Mouse (Mus musculus) heart, postnatal 4 days (tissue): ENCODE measurements around the gene Sim2. TPM values are rescaled to one million over a fixed set of nuclear protein-coding genes. Genes with fewer than 3 reads are reported as not detected.

Source experiments
- DNase-seq: peaks from one replicate; pipeline ENCODE4 v3.0.0; 2021
- total RNA-seq, 2 experiments: library from RNA; stranded (reverse); gene quantifications; 2 replicates each; pipeline ENCODE4 v1.2.3; 2021

The Sim2 gene
- total RNA-seq, 2 experiments from 2014 or later: not detected

DNA sequence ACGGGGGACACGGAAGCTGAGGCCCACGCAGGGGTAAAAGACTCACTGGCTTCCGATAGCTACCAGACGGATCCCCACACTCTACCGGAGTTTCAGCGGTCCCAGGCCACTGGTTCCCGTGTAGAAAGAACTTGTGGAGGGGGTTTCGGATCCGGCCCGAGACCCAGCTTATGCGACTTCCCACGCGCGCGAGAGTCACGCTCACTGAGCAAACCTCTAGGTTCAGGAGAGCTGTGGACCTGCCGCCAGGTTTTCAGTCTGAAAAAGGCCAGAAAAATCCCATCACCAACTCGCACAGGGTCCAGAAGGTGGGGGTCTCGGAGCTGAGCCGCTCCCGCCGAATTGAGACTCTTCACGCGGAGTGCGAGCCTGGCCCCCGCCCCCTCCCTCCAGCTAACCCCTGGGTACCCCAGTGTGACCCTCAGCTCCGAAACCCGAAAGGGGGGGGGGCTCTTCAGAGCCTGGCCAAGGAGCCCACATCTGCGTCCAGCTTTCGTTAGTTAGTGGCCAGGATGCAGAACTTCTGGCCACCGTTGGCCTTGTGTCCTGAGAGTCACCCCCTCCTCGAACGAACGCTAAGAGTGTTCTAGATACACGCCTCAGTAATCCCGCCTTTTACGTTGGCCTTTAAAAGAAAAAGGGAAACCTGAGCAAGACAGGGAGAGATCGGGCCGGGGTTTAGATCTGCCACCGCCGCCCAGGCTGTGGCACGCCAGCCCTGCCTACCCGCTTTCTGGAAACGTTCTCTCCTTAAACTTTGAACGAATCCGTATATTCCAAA is 5.5 kb upstream of the Sim2 start:
- no peak for DNase-seq

DNA sequence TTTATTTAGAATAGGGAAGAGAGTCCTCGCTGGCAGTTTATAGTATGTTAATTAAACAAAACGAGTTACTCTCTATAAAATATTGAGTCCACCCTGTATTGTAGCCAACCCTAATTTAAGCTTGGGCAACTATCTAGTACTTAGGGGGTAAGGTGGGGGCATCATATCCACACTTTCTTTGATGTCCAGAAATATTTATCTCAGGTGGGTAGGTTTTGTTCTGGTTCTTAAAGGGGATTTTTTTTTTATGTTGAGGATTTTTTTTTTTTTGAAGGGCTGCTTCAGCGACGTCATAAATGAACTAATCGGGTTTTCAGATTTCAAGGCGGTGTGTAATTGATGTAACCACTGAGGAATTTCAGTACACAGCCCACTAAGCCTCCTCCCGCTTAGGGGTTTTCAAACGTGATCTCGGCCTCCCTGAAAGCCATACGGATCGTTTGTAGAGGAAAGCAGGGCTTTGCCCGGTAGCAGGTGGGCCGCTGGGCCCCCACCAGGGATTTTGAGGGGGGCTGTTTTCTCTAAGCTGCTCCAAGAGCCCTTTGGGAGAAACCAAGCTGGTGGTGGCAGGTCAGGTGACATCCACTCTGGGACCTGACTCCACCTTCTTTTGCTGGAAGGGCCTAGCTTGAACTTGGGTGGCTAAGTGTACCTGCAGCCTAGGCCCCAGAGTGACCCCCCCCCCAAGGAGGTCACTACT is 4.7 kb upstream of the Sim2 start:
- no peak for DNase-seq

DNA sequence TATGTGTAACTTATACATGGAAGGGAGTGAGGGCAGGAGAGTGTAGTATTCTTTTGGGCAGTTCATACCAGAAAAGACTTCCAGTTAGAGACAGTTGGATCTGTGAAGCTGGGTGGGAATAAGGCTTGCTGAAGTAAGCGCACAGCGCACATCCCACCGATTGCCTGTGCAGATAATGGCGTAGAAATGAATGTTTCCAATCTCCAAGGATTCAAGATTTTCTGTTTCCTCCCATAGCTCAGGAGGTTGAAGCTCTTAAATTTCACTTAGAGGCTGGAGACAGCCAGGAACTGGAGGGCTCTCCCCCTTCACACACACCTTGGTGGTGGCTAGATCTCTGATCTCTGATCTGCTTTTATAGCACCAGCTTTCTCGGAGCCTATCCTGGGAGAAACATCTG is 3.1 kb upstream of the Sim2 start:
- no peak for DNase-seq

DNA sequence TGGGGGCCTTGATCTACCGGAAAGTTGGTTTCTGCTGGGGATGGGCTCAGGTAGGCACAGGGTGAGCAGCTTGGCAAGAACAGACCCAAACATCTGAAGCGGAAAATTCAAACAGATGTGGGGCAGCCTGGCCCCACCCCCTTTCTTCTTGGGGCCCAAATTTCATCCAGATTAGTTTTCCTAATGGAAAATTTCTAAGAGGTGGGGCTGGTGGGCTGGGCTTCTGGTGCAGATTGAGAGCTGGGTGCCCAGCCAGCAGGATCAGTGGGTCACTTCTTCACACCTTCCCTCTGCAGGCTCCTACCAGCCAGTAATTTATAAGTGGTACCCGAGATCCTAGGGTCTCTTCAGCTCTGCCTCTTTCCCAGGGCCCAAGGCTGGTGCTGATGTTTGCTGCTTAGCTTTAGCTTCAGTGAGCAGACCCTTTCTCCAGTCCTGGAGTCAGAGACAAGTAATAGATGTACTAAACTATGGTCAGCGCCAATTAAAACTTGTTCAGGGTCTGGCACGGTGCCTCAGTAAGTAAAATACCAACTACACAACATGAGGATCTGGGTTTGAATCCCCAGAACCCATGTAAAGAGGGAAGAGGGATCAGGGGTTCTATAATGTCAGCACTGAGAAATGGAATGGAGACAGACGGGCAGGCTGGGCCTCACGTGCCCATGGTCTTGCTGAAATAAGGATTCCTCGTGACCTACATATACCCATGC is 2.6 kb upstream of the Sim2 start:
- DNase-seq: no peak

DNA sequence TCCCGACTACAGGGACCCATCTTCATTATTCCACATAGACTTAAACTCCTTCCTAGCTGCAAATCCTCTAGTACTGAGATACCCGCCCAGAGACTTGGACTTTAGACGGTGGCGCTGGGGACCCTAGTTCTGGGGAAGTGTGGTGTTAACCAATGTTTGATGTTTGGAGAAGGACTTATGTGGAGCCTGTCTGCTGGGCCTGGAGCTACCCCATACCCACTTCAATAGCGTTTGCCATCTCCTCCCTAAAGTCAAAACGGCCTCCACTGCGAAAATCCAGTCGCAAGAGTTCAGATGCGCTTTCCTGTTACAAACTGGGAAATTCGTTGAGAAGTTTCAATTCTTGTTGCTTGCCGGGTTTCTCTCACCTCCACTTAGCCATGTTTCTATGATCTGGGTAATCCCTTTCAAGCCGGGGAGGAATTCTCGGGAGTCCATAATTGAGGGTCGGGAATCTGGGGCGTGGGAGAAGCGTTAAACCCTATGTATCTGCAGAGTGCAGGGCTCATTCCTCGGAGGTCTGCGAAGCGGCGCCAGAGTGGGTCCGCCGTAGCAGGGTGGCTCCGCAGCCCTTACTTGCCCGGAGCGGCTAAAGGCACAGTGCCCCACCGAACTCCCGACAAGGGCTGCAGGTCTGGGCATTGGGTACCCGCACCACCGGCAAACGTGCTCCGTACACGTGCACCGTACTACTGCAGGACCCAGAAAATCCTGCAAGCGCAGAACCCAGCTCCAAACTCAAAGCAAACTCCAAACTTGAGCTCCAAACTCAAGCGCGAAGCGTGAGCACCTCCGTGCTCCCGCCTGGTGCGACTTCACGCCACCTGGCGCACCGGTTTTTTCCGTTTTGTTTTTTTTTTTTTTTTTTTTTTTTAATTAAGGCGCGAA is 1.5 kb upstream of the Sim2 start:
- no peak for DNase-seq

DNA sequence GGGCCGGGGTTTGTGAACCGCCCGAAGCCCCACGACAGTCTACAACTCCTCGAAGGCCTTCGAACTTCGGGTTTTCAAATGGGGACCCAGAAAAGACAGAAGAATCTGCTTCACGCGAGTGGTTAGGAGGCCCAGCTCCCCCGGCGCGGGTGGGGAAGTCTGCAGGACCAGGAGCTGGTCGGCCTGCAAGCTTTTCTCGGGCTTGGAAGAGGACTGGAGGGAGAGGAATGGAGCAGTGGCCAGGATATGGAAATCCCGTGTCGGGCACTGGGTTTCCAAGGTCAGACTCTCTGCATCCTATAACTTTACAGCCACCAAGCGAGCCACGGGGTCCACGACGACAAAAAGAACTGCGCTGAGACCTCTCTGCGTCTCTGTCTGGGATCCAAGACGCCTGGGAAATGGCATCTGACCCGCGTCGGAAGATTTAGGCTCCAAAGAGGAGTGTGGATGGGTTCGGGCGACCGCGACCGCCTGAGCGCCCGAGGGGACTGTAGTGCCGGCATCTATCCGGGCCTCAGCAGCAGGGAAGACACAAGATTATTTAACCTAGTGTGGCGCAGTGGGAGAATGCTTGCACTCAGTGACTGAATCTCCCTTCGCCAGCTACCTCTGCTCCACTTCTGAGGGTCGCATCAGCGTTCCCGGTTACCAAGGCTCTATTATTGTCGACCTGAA is 744 bp upstream of the Sim2 start:
- DNase-seq: no peak

DNA sequence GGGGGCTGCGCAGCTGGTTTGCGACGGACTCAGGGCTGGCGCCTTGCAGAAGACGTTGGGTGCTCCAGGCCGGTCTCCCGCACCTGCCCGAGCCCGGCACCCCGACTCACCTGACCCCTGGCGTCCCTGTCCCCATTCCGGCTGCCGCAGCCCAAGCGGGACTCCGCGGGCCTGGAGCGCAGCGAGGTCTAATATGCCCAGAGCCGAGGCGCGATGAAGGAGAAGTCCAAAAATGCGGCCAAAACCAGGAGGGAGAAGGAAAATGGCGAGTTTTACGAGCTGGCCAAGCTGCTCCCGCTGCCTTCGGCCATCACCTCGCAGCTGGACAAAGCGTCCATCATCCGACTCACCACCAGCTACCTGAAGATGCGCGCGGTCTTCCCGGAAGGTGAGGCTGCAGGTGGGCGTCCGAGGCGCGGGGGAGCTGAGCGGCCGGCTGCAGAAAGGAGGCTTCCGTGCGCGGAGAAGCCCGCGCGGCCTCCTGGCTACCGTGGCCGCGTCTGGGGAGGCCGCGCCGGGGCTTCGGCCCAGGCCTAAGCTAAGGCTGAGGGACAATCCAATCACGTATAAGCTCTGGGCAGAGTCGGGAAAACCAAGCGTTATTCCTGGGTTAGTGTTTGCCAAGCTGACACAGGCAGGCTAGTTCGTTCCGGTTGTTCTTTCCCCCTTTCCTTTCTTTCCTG is 1.0 kb downstream of the Sim2 start:
- no peak for DNase-seq

DNA sequence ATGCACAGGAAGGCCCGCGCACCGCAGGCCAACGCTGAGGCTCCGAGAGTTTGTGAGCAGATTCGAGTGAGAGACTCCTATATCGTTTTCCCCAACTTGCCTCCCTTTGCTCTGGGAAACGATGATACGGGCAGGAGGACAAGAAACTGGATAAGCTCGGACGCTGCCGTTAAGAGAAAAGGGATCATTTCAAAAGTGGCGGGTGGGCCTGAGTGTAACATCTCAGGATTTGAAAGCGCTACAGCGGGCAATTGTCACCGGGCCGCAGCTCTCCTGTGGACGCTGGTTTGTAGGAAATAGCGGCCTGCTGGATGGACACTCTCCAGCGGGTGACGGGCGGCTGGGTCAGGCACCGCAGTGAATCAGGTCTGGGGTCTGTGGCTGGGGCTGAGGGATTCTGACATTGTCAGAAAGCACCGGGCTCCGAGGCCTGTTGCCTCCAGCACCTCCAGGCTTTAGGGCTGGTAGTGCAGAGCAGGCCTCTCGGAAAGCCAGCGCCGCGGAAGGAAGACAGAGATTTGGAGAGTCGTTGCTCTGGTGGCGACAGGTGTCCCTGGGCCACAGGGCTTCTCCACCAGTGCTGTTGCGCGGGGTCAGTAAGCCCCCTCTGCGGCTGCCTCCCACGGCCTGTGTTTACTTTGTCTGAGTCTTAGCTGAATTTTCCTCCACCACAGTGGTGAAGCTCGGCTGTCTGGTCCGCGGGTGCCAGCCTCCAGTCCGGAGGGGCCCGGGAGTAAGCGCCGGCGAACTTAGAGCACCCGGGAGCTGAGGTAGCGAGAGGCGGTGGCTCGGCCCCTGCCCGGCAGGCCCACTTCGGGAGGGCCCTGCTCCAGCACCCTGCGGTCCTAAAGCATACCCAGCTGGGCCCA is 2.2 kb downstream of the Sim2 start:
- no peak for DNase-seq

DNA sequence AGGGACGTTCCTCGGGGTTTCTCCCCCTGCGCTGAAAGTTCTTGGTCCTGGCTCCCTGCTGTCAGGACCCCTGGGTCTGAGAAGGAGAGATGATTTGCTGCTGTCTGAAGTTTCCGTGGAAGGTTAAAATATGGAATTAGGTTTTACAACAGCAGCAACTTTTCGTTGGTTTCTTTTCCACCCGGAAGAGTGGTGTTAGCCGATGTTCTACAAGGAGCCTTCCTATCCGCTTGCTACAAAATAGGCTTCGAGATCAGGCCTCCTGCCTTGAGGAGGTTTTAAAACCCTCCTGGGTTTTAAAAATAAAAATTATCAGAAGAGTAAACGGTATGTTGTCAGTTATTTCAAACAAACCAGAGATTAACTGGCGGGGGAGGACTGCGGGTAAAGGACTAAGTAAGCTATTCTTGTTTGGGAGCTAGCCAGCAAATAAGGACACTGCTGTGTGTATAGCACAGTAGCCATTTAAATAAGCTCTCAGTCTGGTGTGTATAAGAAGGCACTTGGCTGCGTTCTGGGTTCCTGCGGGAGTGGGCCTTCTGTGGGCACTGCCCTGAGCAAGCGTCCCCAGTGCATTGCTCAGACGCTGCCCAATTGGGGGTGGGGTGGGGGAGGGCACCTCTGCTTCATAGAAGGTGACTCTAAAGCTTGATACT is 3.0 kb downstream of the Sim2 start:
- no peak for DNase-seq

DNA sequence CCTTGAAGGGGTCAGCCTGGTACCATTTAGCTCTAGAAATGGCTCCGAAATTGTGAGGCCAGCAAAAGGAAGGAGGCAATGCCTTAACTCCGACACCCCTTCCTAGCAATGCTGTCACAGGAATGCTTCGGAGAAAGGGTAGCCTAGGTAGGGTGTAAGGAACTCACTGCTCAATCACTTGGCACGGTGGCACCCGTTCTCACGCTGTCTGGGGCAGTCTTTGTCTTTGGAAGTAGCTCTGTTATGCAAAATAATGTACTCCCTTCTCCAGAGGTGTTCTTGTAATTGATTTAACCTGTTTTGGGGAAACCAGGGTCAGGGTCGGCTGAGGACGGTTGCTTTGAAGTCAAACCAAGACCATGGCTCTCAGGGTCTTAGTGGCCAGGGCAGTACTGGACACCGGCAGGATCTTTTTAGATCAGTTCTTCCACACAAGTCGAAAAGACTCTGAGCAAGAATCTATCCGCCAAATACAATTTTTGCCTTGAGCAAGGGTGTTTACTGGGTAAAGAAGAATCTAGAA is 3.6 kb downstream of the Sim2 start:
- no peak for DNase-seq

DNA sequence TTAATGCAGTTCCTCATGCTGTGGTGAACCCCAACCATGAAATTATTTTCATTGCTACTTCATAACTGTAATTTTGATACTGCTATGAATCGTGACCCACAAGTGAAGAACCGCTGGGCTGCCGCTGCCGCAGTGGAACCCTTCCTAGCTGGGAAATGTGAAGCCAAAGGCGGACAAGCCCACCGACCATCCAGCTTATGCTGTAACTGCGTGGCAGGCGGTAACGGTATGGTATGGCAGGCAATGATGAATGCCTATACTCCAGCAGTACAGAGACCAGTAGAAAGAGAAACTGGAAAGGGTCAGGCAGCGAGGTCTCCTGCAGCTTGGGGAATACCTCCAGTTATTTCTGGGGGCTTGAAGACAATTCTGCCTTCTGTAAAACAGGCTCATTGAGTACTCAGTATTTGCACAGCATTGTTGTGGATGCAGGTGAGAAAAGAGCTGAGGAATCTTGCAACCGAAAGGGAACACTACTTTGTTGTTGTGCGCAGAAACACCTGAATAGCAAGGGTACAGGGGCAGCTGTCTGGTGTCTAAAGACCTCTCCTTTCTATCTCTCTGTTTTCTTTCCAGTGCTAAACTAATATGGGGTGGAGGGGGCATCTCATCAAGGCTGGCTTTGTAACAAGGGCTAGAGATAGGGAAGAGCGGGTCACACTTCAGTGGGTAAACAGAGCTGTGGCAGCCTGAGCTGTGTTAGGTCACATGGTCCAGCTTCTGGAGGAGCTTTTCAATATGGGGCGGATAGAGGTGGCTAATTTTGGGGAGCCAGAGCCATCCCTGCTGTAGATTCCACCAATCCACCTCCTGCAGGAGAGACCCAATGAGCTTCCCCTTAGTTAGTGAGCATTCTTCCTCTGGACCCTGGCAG is 4.3 kb downstream of the Sim2 start:
- DNase-seq: no peak

DNA sequence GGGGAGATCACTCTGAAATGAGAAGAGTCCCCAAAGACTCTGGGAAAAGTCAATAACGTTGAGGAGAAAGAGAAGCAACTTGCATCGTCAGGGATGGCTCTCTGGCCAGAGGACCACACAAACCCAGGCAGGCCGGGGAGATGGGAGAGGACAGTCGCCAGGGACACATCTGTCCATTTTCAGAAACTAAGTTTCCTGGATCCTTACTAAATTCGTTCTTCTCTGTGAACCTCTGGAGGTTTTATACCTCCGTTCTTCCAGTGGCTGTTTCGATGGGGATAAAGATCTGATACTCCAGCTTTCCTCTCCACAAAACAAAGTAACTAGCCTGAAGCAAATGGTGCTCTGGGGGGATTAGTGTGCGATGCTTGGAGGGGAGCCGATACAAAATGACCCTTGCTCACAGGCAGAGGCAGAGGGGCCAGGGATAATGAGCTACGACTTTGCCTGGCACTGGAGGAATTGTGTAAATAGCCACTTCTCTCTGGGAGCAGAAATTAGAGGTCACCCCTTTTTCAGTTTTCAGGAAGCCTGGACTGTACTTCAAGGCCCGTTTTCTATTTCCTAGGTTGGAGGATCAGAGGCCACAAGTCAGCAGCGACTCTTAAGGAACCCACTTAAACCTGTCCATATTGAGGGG is 7.9 kb downstream of the Sim2 start:
- DNase-seq: no peak

DNA sequence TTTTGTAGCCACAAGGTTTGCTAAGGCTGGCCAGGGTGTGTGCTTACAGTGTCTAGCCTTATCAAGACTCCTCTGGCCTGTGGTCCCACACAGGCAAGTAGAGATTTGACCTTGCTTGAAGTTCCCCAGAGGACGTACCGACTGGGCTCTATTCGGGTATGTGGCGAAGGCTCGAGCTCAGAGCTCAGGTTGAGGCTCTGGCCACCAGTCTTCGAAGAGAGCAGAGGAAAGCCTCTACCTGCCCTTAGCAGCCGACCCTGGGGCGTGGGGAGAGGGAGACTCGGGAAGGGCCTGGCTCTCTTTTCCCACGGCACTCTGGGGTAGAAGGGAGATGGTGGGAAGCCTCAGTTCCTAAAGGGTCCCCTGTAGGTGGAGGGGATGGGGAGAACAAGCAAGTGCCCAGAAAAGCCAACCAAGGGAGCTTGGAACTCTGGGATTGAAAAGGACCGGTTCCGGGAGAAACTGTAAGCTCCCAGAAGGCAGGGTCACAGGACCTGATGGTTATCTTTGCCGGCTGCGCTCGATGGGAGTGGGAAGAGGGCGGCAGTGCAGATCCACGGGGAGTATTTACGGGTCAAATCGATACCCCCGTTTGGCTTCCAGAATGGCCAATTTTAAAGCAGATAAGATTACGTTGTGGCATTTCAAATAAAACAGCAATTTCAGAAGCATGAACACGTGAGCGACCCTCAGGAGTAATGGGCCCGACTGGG is 8.6 kb downstream of the Sim2 start:
- no peak for DNase-seq

DNA sequence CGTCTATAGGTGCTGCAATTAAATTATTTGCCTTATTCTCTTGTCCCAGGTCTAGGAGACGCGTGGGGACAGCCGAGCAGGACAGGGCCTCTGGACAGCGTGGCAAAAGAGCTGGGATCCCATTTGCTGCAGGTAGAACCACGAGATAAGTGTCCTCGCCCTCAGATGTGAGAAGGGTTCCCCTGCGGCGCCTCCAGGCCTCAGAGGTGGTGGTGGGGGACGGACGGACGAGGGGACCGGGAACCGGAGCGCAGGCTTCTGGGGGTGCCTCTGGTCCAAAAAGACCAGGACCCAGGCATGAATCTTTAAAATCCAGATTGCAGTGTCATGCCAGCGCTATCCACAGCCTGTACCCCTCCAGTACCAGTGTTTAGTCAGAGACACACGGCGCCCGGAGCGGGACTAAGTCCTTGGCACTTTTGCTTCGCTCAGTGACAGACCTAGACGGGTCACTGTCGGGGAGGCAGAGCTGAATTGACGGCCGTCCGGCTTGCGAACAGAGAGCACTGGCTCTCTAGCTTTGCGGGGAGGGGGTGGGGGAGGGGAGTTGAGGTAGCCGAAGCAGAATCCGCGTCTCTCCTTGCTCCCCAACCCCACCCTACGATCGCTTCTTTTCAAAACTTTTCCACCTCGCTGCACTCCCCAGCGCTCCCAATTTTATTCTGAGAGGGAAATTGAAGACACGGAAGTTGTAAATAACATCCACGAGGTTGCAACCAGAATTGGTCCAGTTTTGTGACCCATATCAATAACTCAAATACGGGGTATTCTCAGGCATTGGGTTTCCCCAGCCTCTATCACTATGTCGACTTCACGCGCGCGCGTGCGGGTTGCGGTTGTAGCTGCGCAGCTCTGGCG is 9.7 kb downstream of the Sim2 start:
- DNase-seq: no peak

DNA sequence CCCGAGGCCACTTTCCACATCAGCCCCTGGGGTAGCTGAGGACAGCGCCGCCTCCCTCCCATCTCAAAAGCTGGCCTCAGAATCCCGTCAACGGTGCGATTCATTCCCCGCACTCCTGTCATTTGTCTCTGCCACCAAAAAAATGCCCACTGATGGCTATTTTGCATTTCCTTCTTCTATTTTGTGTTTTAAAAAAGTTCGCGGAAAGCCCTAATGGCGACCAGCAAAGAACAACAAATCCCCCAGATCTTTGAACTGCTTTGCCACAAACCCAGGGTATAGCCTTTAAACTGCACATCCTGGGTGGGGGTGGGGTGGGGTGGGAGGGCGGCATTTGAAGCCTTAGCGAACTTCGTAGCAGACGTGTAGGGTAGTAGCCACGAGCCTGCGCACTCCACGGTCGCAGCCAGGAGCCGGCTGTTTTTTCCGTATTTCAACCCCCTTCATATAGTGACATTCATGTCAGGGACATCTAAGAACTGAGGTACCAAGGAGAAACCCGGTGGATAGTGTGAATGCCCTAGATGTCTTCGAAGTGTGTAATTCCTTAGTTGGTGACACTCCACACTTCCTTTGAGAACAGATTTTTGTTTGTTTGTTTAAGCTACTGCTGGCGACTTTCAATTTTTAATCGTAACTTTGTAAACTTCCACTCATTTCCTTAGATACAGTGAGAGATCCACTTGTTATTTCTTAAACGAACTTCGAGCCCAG is 10.5 kb downstream of the Sim2 start:
- DNase-seq: no peak

DNA sequence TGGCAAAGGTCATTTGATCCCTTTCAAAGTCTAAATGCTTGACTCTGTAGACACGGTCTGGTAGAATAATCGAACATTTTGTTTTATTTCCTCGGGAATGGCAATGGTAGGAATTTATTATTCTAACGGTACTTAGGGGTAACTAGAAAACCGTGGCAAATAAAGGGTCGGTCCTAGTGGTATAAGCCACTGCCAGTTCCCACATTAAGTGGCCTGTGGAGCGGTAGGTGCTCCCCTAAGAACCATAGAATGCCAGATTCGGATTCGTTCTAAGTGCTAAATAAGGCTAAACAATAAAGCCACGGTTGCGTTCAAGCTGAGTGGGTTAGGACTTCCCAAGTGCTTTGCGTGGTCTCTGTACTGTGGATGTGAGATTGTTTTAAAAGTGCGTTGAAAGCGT is 11.7 kb downstream of the Sim2 start:
- no peak for DNase-seq
